Mouse (Mus musculus) thymus, adult 2 months (tissue): ENCODE data around the gene Sntg2. TPM values are rescaled to one million over a fixed set of nuclear protein-coding genes. Genes with fewer than 3 reads are reported as not detected.

Experiments
- DNase-seq: peaks from one replicate; pipeline ENCODE4 v3.0.0; 2021
- H3K27ac ChIP-seq: fragments of 200-500 bp; 2 replicates; pipeline ENCODE4 v1.5.1; 2012; ENCODE audit warnings: low read length, control low read depth; ENCODE audit not compliant: control insufficient read depth, insufficient read depth
- H3K27me3 ChIP-seq: fragments of 200-500 bp; 2 replicates; pipeline ENCODE4 v1.6.1; 2012; ENCODE audit warnings: mild to moderate bottlenecking, low read length, moderate library complexity, mixed read lengths; ENCODE audit not compliant: control insufficient read depth, insufficient read depth
- H3K36me3 ChIP-seq: fragments of 200-500 bp; 2 replicates; pipeline ENCODE4 v1.6.1; 2012; ENCODE audit warnings: mild to moderate bottlenecking, low read length, moderate library complexity; ENCODE audit not compliant: control insufficient read depth, insufficient read depth
- H3K4me1 ChIP-seq: fragments of 200-500 bp; replicated peaks from 2 replicates; pipeline ENCODE4 v1.6.1; 2012; ENCODE audit warnings: low read length; ENCODE audit not compliant: control insufficient read depth, insufficient read depth
- H3K4me3 ChIP-seq: fragments of 200-500 bp; 2 replicates; pipeline ENCODE4 v1.5.1; 2012; ENCODE audit warnings: mild to moderate bottlenecking, low read length, control low read depth, moderate library complexity; ENCODE audit not compliant: control insufficient read depth, insufficient read depth
- CTCF ChIP-seq: fragments of 200-500 bp; IDR thresholded peaks from 2 replicates; pipeline ENCODE4 v1.5.1; 2012; ENCODE audit warnings: mild to moderate bottlenecking, control low read depth, low read length, moderate library complexity, borderline replicate concordance; ENCODE audit not compliant: control insufficient read depth, poor library complexity, insufficient read depth; ENCODE audit errors: extremely low read depth
- POLR2A ChIP-seq: fragments of 200-500 bp; IDR thresholded peaks from 2 replicates; pipeline ENCODE4 v1.6.1; 2012; ENCODE audit warnings: mild to moderate bottlenecking, low read length, control low read depth, moderate library complexity; ENCODE audit not compliant: control insufficient read depth, poor library complexity, insufficient read depth; ENCODE audit errors: extremely low read depth
- WGBS: fragments of 180-500 bp; shearing (Covaris S2); methylation state at CpG from one replicate; pipeline ENCODE4 v1.1.7; 2018; 5-methylcytosine and 5-hydroxymethylcytosine counted together
- polyA plus RNA-seq: library from polyadenylated mRNA; depleted of rRNA; stranded (reverse); fragments of >200 nt; gene quantifications from 2 replicates; pipeline ENCODE4 v1.2.3, GENCODE M21; 2012

Gene Sntg2
- polyA plus RNA-seq, 1 experiment = 0.22 TPM

DNA sequence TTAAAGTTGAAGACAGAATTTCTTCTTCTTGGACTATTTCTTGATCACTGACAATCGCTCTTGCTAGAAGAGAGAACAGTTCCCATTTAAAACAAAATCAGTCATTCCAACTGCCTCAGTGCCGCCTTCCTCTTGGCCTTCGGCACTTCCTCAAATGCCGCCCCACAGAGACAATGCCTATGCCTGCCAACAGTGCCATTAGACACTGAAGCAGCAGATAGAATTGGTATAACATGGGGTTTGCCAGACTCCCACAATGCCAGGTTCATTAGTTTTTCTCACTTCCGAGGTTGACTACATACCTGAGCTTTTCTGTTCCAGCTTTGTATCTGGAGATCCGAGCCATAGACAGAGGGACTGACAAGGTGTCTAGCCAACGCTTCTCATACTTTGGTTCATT lies 115.5 kb downstream of the Sntg2 start:
- no peaks in the 10 kb centered on the region for H3K36me3 ChIP-seq
- no peaks in the 10 kb centered on the region for H3K4me1 ChIP-seq
- no peak overlapping the region for H3K4me3 ChIP-seq
- H3K27me3 ChIP-seq = no peaks in the 10 kb centered on the region
- TF ChIP-seq POLR2A (no peak), CTCF (no peak)
- no peak for DNase-seq
- no peak overlapping the region for H3K27ac ChIP-seq
- WGBS = 61% methylated on average over 7 of the region's 7 CpGs

DNA sequence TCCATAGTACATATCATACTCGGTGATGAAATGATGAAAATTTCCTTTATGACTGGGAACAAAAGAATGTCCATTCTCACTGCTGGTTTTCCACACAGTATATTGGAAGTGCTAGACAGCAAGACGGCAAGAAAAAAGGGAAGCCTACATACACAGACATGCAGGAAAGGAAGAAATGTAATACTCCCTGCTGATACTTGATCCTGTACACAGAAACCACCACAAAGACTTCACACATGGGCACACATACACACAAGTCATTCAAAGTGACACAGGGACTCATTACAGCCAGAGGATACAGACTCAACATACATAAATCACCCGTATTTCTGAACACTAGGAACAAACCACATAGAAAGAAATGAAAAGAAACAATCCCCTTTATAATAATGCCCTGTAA lies 117.0 kb downstream of the Sntg2 start:
- Histone ChIP-seq H3K4me1 (no peaks in the 10 kb centered on the region), H3K27ac (no peak overlapping the region), H3K4me3 (no peak overlapping the region), H3K27me3 (no peaks in the 10 kb centered on the region), H3K36me3 (no peaks in the 10 kb centered on the region)
- WGBS = 87% methylated on average over 3 of the region's 3 CpGs
- no peak for DNase-seq
- TF ChIP-seq CTCF (no peak), POLR2A (no peak)

DNA sequence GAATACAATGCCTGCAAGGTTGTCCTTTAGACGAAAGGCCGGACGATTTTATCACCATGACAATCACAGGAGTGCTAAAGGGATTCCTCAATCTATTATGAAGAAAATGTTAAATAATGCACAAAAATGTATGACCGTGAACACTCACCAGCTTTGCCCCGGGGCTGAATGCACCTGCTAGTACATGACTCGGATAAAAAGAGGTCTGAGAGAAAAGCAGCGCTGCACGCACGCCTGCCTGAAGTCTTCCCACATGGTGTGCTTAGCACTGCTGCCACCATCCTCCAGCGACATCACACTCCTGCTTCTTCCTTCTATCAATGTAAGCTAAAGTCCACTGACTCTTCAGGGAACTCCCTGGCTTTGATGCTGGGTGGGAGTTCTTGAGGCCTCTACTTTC lies 118.6 kb downstream of the Sntg2 start:
- no peak for DNase-seq
- 93% methylated on average over 10 of the region's 10 CpGs for WGBS
- no peak for TF ChIP-seq CTCF
- TF ChIP-seq POLR2A = no peak
- no peaks in the 10 kb centered on the region for H3K27me3 ChIP-seq
- H3K4me1 ChIP-seq = no peaks in the 10 kb centered on the region
- no peak overlapping the region for H3K4me3 ChIP-seq
- no peak overlapping the region for H3K27ac ChIP-seq
- H3K36me3 ChIP-seq = no peaks in the 10 kb centered on the region

DNA sequence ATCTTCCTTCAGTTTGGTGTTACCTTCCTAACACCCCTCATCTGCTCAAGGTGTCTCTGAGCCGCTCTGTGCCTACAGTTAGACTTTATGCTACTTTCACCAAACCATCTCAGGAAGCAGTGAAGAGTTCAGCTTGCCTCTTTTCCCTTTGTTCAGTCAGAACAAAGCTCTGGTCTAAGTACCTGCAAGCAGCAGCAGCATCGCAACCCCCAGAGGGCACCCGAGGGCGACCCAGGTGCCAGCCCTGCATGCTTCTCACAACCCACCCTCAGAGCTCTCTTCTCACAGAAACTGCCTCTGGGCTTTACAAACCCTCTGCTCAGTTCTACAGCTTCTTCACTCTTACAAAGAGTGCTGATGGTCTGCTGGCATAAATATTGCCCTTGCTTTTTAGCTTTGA lies 120.8 kb downstream of the Sntg2 start:
- Histone ChIP-seq H3K36me3 (no peaks in the 10 kb centered on the region), H3K27me3 (no peaks in the 10 kb centered on the region), H3K4me3 (no peak overlapping the region), H3K27ac (no peak overlapping the region), H3K4me1 (no peaks in the 10 kb centered on the region)
- 93% methylated on average over 4 of the region's 4 CpGs for WGBS
- DNase-seq = no peak
- TF ChIP-seq POLR2A (no peak), CTCF (no peak)

DNA sequence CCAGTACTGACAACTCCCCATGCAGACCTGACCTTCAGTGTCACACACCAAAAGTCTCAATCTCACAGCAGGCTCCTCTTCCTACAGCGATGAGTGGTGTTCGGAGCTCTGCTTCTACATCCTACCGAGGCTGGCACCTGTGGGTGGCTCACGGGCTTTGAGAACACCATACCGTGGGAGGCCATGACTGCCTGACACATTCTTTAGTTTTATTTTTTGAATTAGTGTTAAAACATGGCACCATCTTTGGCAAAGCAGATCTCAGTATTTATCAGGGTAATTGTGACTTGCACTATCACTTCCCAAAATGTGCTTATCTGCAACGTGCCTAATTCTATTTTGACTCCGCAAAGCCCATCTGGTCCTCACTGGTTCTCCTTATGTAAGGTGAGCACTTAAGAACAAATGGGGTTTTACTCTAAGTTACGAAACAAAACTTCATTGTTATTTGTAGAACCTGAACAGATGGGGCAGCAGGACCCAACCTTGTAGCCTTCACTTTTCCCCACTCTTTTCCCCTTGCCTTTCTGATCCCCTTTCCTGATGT lies 121.8 kb downstream of the Sntg2 start:
- H3K4me3 ChIP-seq = no peak overlapping the region
- H3K36me3 ChIP-seq = no peaks in the 10 kb centered on the region
- H3K27me3 ChIP-seq = no peaks in the 10 kb centered on the region
- no peak for TF ChIP-seq POLR2A
- TF ChIP-seq CTCF = no peak
- DNase-seq = no peak
- 89% methylated on average over 8 of the region's 8 CpGs for WGBS
- no peaks in the 10 kb centered on the region for H3K4me1 ChIP-seq
- no peak overlapping the region for H3K27ac ChIP-seq

DNA sequence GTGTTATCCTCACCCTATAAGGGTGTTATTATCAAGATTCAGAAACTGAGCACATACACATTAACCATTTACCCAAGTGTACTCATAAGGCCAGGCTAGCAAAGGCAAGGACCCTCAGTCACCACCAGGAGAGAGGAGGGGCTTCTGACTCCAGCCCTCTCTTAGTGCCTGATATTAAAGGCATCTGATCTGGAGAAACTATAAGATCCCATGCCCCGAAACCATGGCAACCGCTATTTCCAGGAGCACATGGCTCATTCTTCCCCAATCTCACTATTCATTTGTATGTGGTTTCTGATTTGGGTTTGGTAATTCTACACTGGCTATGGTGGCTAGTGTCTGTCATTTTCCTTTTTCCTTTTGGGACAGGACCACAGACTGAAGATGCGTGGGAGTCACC lies 124.1 kb downstream of the Sntg2 start:
- 90% methylated on average over 3 of the region's 3 CpGs for WGBS
- Histone ChIP-seq H3K27ac (no peak overlapping the region), H3K27me3 (no peaks in the 10 kb centered on the region), H3K4me1 (no peaks in the 10 kb centered on the region), H3K36me3 (no peaks in the 10 kb centered on the region), H3K4me3 (no peak overlapping the region)
- TF ChIP-seq CTCF = no peak
- no peak for TF ChIP-seq POLR2A
- DNase-seq = no peak
